Mouse (Mus musculus): ENCODE results near the gene Alad. TPM values are rescaled to one million over a fixed set of nuclear protein-coding genes. Genes with fewer than 3 reads are reported as not detected.

Alad gene
- polyA plus RNA-seq, 1 experiment from 2014 or later = 76.7 TPM

- no peak overlapping the region for H3K4me3 ChIP-seq (ENCODE audit: low read depth, low read length)
- no peak overlapping the region for H3K27ac ChIP-seq (ENCODE audit: low read length)
- H3K27me3 ChIP-seq (ENCODE audit: control insufficient read depth, insufficient read depth, low read depth, low read length) = no peaks in the 10 kb centered on the region
- H3K9me3 ChIP-seq (replicated peaks; ENCODE audit: control insufficient read depth, low read length, poor library complexity, severe bottlenecking) = no peaks in the 10 kb centered on the region
- no peak overlapping the region for H3K4me2 ChIP-seq (ENCODE audit: low read length)
- no peak overlapping the region for H3K9ac ChIP-seq (ENCODE audit: low read depth, low read length)
- no peak for ATAC-seq
- no peaks in the 10 kb centered on the region for H3K4me1 ChIP-seq (ENCODE audit: control insufficient read depth, insufficient read depth, low read length)
- 88% methylated on average over 7 of the region's 7 CpGs for WGBS
- H3K36me3 ChIP-seq (ENCODE audit: control insufficient read depth, insufficient read depth, low read length) = no peaks in the 10 kb centered on the region
Observed at GRCm38 (mm10) chr4:62551966-62552365, 32.2 kb upstream of the Alad start.

- Histone ChIP-seq H3K9me3 (replicated peaks; ENCODE audit: control insufficient read depth, low read length, poor library complexity, severe bottlenecking) (no peaks in the 10 kb centered on the region), H3K9ac (ENCODE audit: low read depth, low read length) (no peak overlapping the region), H3K36me3 (ENCODE audit: control insufficient read depth, insufficient read depth, low read length) (no peaks in the 10 kb centered on the region), H3K4me1 (ENCODE audit: control insufficient read depth, insufficient read depth, low read length) (no peaks in the 10 kb centered on the region), H3K4me3 (ENCODE audit: low read depth, low read length) (no peak overlapping the region), H3K27ac (ENCODE audit: low read length) (no peak overlapping the region), H3K27me3 (ENCODE audit: control insufficient read depth, insufficient read depth, low read depth, low read length) (no peaks in the 10 kb centered on the region), H3K4me2 (ENCODE audit: low read length) (no peak overlapping the region)
- ATAC-seq = no peak
Observed at GRCm38 (mm10) chr4:62544801-62545200, 25.1 kb upstream of the Alad start.

- H3K9ac ChIP-seq (ENCODE audit: low read depth, low read length) = no peak overlapping the region
- no peaks in the 10 kb centered on the region for H3K36me3 ChIP-seq (ENCODE audit: control insufficient read depth, insufficient read depth, low read length)
- H3K27me3 ChIP-seq (ENCODE audit: control insufficient read depth, insufficient read depth, low read depth, low read length) = no peaks in the 10 kb centered on the region
- no peaks in the 10 kb centered on the region for H3K4me1 ChIP-seq (ENCODE audit: control insufficient read depth, insufficient read depth, low read length)
- no peak overlapping the region for H3K4me3 ChIP-seq (ENCODE audit: low read depth, low read length)
- no peak for ATAC-seq
- no peaks in the 10 kb centered on the region for H3K9me3 ChIP-seq (replicated peaks; ENCODE audit: control insufficient read depth, low read length, poor library complexity, severe bottlenecking)
- WGBS = 92% methylated on average over 6 of the region's 6 CpGs
- no peak overlapping the region for H3K4me2 ChIP-seq (ENCODE audit: low read length)
- no peak overlapping the region for H3K27ac ChIP-seq (ENCODE audit: low read length)
Observed at GRCm38 (mm10) chr4:62543782-62544181, 24.1 kb upstream of the Alad start.

GRCm38 (mm10) chr4:62541802-62542201 is 22.1 kb upstream of the Alad start:
- no peak for ATAC-seq
- Histone ChIP-seq H3K36me3 (ENCODE audit: control insufficient read depth, insufficient read depth, low read length) (no peaks in the 10 kb centered on the region), H3K9ac (ENCODE audit: low read depth, low read length) (no peak overlapping the region), H3K4me1 (ENCODE audit: control insufficient read depth, insufficient read depth, low read length) (no peaks in the 10 kb centered on the region), H3K4me3 (ENCODE audit: low read depth, low read length) (no peak overlapping the region), H3K27me3 (ENCODE audit: control insufficient read depth, insufficient read depth, low read depth, low read length) (no peaks in the 10 kb centered on the region), H3K4me2 (ENCODE audit: low read length) (no peak overlapping the region), H3K9me3 (replicated peaks; ENCODE audit: control insufficient read depth, low read length, poor library complexity, severe bottlenecking) (no peaks in the 10 kb centered on the region), H3K27ac (ENCODE audit: low read length) (no peak overlapping the region)
- 85% methylated on average over 3 of the region's 3 CpGs for WGBS

GRCm38 (mm10) chr4:62533729-62534128 is 14.0 kb upstream of the Alad start:
- H3K27me3 ChIP-seq (ENCODE audit: control insufficient read depth, insufficient read depth, low read depth, low read length) = no peaks in the 10 kb centered on the region
- H3K4me1 ChIP-seq (ENCODE audit: control insufficient read depth, insufficient read depth, low read length) = no peaks in the 10 kb centered on the region
- H3K9ac ChIP-seq (ENCODE audit: low read depth, low read length) = no peak overlapping the region
- no peak for ATAC-seq
- WGBS = 79% methylated on average over 6 of the region's 6 CpGs
- H3K4me3 ChIP-seq (ENCODE audit: low read depth, low read length) = no peak overlapping the region
- H3K9me3 ChIP-seq (replicated peaks; ENCODE audit: control insufficient read depth, low read length, poor library complexity, severe bottlenecking) = no peaks in the 10 kb centered on the region
- H3K36me3 ChIP-seq (ENCODE audit: control insufficient read depth, insufficient read depth, low read length) = no peaks in the 10 kb centered on the region
- no peak overlapping the region for H3K27ac ChIP-seq (ENCODE audit: low read length)
- H3K4me2 ChIP-seq (ENCODE audit: low read length) = no peak overlapping the region

- ATAC-seq = no peak
- H3K4me1 ChIP-seq (ENCODE audit: control insufficient read depth, insufficient read depth, low read length) = peaks cover 7% of the 10 kb centered on the region
- no peaks in the 10 kb centered on the region for H3K9me3 ChIP-seq (replicated peaks; ENCODE audit: control insufficient read depth, low read length, poor library complexity, severe bottlenecking)
- no peak overlapping the region for H3K4me3 ChIP-seq (ENCODE audit: low read depth, low read length)
- H3K4me2 ChIP-seq (ENCODE audit: low read length) = no peak overlapping the region
- H3K9ac ChIP-seq (ENCODE audit: low read depth, low read length) = no peak overlapping the region
- WGBS = 86% methylated on average over 4 of the region's 4 CpGs
- H3K27ac ChIP-seq (ENCODE audit: low read length) = no peak overlapping the region
- no peaks in the 10 kb centered on the region for H3K27me3 ChIP-seq (ENCODE audit: control insufficient read depth, insufficient read depth, low read depth, low read length)
- H3K36me3 ChIP-seq (ENCODE audit: control insufficient read depth, insufficient read depth, low read length) = no peaks in the 10 kb centered on the region
Observed at GRCm38 (mm10) chr4:62527655-62528054, 7.9 kb upstream of the Alad start.

- 55% methylated on average over 2 of the region's 2 CpGs for WGBS
- H3K4me2 ChIP-seq (ENCODE audit: low read length) = no peak overlapping the region
- no peak overlapping the region for H3K4me3 ChIP-seq (ENCODE audit: low read depth, low read length)
- no peak for ATAC-seq
- peaks cover 7% of the 10 kb centered on the region for H3K4me1 ChIP-seq (ENCODE audit: control insufficient read depth, insufficient read depth, low read length)
- H3K9me3 ChIP-seq (replicated peaks; ENCODE audit: control insufficient read depth, low read length, poor library complexity, severe bottlenecking) = no peaks in the 10 kb centered on the region
- no peaks in the 10 kb centered on the region for H3K27me3 ChIP-seq (ENCODE audit: control insufficient read depth, insufficient read depth, low read depth, low read length)
- H3K9ac ChIP-seq (ENCODE audit: low read depth, low read length) = no peak overlapping the region
- no peaks in the 10 kb centered on the region for H3K36me3 ChIP-seq (ENCODE audit: control insufficient read depth, insufficient read depth, low read length)
- H3K27ac ChIP-seq (ENCODE audit: low read length) = no peak overlapping the region
Observed at GRCm38 (mm10) chr4:62526256-62526655, 6.5 kb upstream of the Alad start.

GRCm38 (mm10) chr4:62525489-62525811 is 5.7 kb upstream of the Alad start:
- Histone ChIP-seq H3K4me2 (ENCODE audit: low read length) (peak overlapping the region; percentile 51), H3K4me1 (ENCODE audit: control insufficient read depth, insufficient read depth, low read length) (peaks cover 9% of the 10 kb centered on the region), H3K4me3 (ENCODE audit: low read depth, low read length) (peak overlapping the region; percentile 82), H3K9me3 (replicated peaks; ENCODE audit: control insufficient read depth, low read length, poor library complexity, severe bottlenecking) (no peaks in the 10 kb centered on the region), H3K27ac (ENCODE audit: low read length) (no peak overlapping the region; the same call in 1 of the 2 replicates), H3K36me3 (ENCODE audit: control insufficient read depth, insufficient read depth, low read length) (no peaks in the 10 kb centered on the region), H3K27me3 (ENCODE audit: control insufficient read depth, insufficient read depth, low read depth, low read length) (no peaks in the 10 kb centered on the region), H3K9ac (ENCODE audit: low read depth, low read length) (peak overlapping the region; percentile 81; the same call in 1 of the 2 replicates)
- ATAC-seq = no peak
- WGBS = under 1% methylated on average over 10 of the region's 10 CpGs

GRCm38 (mm10) chr4:62524651-62525488 is 5.2 kb upstream of the Alad start, which contains the start of the genes Pole3 and 4933430I17Rik:
Gene Pole3, minus strand, starts transcription at chr4:62525068.
Gene 4933430I17Rik, plus strand, starts transcription at chr4:62525369.
- Histone ChIP-seq H3K36me3 (ENCODE audit: control insufficient read depth, insufficient read depth, low read length) (no peaks in the 10 kb centered on the region), H3K4me1 (ENCODE audit: control insufficient read depth, insufficient read depth, low read length) (peaks cover 13% of the 10 kb centered on the region), H3K4me3 (ENCODE audit: low read depth, low read length) (peak within 1 kb of the TSS; percentile 82), H3K27ac (ENCODE audit: low read length) (peak within 1 kb of the TSS; percentile 100), H3K4me2 (ENCODE audit: low read length) (peak within 1 kb of the TSS; percentile 94), H3K9ac (ENCODE audit: low read depth, low read length) (peak within 1 kb of the TSS; percentile 81), H3K27me3 (ENCODE audit: control insufficient read depth, insufficient read depth, low read depth, low read length) (no peaks in the 10 kb centered on the region), H3K9me3 (replicated peaks; ENCODE audit: control insufficient read depth, low read length, poor library complexity, severe bottlenecking) (no peaks in the 10 kb centered on the region)
- WGBS = under 1% methylated on average over 59 of the region's 59 CpGs
- ATAC-seq = peak; percentile 98

Measured in midbrain, embryonic 16.5 days (tissue).